Mouse (Mus musculus) 416B (cell line): ENCODE measurements around the gene Tbc1d16.
A peak's percentile ranks its signal among the peaks of the same experiment; 100 is the strongest.

Source experiments
- DNase-seq: peaks from one replicate; pipeline ENCODE4 v3.0.0; 2011; ENCODE audit warnings: low read depth

Tbc1d16 gene

DNA sequence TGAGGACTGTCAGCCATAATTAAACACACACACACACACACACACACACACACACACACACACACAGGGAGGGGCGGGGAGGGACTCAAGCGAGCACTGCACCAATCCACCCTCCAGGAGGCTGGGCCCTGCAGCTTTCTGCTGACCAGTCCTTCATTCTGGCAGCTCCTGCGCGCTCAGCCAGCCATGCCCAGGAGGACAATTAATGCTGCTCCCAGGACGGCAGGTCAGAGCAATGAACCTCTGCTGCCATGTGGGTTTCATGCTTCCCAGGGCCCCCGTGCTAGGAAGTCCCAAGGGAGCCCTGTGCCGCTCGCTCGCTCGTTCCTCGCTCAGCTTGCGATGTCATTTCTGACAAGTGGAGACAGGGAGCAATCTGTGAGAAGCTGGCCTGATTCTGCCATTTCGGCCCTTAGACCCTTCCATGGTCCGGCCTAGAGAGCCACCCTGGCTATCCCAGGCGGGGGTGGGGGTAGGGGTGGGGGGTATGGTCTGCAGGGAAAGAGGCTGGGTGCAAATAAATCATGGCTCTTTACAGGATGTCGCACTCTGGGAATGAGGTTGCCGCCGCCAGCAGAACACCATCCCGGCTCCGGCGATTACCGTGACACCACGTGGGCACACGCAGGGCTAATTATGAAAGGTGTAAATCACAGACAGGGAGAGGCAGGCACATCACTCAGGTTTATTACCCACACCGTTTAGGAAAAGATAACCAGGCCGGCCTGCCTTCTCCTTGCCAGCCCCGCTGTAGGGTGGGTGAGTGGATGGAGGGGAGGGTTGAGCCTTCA lies 51.7 kb downstream of the Tbc1d16 start:
- no peak for DNase-seq

DNA sequence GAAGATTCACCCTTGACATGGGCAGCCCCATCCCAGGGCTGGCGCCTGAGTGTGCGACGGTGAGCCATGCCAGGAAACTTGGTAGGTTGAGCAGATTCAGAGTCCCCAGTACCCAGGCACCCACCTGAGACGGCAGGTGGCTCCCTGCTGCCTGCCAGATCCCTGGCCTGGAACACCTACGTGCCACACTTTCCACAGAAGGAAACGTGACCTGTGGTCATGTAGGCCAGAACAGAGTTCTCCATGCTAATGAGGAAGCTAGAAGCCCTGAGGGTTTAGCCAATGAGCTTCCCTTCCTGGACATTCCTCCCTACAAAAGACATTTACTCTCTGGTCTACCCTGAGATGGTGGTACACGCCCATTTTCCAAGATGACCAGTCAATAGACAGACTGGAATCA lies 56.7 kb downstream of the Tbc1d16 start:
- no peak for DNase-seq

DNA sequence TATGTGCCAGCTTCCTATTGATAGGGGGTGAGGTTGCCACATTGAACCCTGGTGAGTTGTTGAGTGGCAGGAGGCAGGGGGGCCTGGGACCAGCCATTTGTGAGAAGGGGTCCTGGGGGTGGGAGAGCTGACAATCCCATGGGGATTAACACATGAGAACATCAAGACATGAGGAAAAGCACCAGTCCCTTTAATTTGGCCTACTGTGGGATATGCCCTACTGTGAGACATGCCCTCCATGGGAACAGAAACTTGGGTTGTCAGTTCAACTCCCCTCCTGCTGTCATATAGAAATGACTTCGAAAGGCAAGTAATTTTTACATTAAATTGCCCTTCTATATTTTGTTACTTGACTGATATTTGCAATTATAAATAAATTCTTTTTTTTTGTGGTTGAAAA lies 59.4 kb downstream of the Tbc1d16 start:
- DNase-seq, result no peak

DNA sequence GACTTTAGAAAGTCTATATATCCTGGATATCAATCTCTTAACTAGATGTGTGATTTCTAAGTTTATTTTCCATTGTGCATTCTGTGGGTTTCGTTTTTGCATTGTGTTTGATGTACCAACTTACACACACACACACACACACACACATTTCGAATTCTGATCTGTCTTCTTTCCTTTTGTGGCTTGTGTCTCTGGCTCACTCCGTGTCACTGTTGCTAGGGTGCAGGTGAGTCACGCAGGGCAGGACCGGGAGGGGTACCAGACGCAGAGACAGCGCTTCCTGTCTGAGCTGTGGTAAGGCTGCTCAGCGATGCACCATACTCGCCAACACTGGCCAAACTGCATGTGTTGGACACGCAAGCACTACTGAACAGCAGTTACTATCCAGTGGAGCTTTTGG lies 62.3 kb downstream of the Tbc1d16 start:
- DNase-seq, result peak; percentile 93

DNA sequence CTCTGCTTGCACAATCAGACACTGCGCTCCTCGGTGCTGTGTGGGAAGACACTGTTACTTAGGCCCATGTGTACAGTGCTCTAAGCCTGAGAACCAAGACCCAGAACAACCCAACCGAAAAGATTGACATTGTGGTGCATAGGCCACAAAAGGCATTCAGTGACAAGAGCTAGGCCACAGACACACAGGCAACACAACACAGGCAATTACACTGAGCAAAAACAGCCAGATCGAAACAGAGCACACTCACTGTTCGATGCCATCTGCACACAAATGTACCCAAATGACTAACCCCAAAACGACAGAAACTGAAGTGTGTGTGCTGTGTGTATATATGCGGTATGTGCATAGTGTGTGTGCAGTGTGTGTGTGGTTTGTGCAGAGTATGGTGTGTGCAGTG lies 63.9 kb downstream of the Tbc1d16 start:
- no peak for DNase-seq

DNA sequence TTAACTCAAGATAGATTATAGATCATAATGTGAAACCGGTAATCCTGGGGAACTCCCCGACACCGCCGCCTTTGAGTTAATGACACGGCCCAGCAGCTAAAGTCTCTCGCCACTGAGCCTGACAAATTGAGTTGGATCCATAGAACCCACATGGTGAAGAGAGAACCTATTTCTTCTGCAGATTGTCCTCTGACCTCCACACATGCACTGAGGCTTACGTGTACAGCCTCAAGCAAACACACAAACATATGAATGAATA lies 64.6 kb downstream of the Tbc1d16 start:
- DNase-seq, result no peak

DNA sequence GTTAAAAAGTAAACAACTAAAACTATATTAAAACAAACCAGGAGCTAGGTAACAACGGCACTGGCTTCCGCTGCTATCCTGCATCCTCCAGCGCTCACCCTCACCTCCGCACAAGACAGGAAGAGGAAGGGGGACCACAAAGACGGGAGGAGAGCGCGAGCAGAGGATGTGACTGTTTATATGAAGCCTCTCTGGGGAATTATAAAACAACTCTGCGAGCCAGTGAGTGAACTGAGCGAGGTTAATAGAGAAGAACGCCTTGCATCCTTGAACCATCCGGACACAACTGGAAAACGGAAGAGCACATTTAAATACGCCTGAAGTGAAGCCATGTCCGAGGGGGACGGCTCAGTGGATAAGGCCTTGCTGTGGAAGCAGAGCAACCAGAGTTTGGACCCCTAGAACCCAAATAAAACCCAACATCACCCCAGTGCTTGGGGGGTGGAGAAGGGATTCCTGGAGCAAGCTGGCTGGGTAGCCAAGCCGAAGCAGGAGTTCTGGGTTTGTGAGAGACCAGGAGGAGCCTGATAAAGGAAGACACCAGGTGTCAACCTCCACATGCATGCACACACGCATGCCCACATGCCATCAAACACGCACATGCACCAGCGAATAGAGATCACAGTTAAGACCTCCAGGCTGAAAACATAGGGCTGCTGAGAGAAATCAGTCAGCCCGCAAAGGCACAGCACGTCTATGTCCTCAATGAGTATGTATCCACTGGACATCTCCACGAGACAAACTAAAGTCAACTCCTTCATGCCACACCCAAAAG lies 65.2 kb downstream of the Tbc1d16 start:
- no peak for DNase-seq

DNA sequence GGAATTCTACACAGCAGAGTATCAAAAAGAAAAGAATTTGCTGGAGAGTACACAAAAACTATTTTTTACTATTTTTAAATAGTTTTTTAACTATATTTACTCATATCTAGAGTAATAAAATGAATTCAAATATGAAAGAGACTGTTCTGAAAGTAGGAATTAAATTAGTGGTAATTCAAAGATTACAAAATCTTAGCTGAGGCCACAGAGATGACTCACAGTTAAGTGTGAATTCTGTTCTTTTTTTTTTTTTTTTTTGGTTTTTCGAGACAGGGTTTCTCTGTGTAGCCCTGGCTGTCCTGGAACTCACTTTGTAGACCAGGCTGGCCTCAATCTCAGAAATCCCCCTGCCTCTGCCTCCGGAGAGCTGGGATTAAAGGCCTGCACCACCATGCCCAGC lies 66.6 kb downstream of the Tbc1d16 start:
- DNase-seq, result peak; percentile 54

DNA sequence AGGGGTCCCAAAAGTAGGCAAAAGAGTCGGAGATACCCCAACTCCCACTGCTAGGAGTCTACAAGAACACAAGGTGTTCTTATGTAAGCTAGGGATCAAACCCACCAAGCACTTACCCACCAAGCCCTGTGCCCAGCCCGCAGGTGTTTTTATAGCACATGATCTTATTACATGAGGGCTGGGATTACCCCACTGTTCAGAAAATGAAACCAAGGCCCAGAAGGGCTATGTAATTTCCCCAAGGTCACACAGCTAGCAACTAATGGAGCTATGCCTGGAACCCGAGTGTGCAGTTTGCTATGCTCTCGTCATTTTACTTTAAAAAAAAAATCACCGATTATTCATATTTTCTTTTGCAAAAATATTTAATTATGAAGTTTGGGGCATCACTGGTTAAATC lies 68.2 kb downstream of the Tbc1d16 start:
- DNase-seq, result no peak

DNA sequence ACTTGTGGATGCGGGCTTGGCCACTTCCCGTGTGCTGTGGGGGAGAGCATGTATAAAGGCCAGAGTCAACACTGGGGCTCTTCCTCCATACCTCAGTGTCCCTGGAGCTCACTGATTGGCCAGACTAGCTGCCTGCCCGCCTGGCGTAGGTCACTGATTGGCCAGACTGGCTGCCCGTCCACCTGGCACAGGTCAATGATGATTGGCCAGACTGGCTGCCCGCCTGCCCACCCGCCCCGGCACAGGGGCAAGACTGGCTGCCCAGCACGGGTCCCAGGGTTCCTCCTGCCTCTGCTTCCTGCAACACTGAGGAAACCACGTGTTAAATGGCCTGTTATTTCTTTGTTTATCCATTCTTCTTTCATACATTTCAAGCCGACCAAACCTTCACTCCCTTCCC lies 68.8 kb downstream of the Tbc1d16 start:
- peak; percentile 63 for DNase-seq

DNA sequence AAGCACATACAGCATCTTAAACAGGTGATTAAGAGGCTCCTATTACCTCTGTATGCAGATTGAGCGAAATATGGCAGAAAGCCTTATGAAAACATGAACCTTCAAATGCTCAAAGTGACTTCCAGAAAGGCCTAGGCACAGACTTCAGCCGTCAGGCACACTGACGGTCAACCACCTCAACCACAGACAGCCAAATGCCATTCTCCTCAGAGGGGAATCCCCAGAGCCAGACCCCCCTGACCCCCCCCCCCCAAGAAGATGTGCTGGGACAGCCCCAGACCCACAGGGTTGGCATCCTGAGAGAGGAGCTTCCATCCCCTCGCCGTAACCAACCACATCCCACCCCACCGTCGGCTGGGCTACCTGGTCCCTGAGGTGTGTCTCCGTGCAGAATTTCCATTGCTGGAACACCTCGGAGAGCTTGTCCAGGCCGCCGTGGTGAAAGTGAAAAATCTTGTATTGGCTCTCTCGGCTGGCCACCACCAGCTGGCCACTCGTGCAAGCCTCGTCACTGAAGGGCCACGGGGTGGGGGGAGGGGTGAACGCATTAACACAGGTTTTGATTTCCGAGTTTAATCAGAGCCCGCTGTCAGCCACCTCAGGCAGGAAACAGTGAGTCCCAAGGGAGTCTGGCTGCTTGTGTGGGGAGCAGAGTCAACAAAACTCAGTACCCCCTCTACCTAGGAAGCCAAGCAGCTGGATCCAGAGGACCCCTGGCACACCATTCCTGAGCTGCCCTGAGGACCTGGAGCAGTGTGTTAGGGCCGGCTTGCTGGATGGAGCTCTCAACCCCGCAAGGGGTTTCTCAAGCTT lies 70.7 kb downstream of the Tbc1d16 start:
- no peak for DNase-seq

DNA sequence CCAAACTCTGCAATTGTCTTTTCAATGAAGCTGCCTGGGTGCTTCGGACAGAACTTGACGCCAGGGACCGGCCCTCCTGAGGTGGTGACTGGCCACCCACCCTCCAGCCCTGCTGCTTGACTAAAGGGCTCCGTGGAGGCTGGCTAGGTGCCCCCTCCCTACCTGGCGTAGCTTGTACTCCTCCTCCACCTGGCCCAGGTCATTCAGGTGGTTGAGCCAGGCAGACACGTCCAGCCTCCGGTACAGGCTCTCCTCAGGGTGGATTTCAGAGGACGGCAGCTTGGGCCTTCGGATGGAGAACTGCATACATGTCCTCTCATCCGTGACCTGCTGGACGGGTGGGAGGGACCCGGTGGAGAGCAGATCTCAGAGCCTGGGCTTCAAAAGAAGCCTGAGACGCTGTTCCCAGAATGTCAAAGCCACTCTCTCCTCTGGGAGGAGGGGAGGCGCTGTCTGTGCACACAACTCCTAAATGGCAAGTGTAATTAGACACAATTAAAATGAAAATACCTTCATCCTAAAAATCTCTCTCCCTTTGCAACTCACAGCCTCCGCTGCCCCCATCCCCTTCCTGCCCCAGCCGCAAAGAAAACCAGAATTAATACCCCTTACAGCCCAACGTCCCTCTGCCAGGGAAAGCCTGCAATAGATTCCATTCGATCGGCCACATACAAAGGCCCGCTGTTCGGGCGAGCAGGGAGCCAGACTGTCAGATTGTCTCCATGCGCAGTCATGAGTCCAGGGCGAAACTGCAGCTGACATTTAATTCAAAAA lies 71.6 kb downstream of the Tbc1d16 start:
- DNase-seq, result no peak

DNA sequence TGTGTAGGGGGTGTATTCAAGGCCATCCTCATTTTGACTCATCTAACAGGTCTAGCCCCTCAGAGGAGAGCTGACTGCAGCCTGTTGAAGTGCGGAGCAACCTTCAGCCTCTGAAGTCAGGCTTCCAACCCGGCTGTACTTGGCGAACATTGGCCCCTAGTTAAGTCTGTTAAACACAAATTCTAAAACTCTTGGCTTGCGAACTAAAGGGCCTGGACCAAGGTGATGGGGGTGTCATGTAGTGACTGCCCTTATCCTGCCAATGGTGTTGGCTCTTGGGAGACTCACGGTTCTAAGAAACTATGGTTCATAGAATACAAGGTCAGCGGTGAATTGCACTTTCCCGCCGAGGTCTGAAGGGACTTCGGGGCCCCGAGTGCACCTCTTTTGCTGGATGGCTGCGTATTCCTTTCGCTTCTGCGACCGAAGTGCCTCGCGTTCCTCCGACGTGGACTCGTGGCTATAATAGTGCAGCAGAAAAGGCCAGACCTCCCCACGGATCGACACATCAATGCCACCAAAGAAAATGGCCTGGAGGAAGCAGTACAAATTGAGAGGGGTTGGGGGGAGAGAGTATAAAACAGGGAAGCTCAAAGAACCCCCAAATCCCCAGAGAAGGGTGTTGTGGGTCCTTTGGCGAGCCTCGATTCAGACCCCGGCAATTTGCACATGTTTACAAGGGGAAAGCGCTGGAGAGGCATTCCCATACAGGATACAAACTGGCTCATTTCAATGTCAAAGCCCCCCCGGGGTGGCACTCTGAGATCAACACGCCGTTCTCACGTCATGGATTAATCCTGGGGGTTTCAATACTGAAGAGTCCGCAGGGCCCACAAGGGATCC lies 72.4 kb downstream of the Tbc1d16 start:
- no peak for DNase-seq

DNA sequence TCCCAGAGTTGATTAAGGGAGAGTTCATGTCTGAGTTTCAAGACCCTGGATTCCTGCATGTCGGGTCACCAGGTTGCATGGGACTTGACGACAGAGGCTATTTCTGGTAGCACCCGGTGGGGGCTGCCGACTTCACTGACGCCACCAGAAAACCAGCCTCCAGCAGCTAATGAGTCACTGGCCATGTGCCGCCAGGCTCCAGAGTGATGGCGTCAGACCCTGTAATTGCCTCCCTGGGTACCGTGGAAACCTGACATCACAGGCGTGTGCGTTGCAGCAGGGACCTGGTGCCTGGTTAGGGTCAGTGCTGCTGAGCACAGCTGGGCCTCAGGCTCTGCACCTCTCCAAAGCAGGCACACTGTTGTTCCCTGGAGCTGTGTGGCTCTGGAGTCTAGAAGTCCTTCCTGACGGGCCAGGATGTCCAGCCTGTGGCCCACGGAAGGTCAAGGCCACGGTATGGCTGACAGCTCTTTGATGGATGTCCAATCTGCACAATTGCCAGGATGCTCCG lies 75.9 kb downstream of the Tbc1d16 start:
- DNase-seq, result peak; percentile 33

DNA sequence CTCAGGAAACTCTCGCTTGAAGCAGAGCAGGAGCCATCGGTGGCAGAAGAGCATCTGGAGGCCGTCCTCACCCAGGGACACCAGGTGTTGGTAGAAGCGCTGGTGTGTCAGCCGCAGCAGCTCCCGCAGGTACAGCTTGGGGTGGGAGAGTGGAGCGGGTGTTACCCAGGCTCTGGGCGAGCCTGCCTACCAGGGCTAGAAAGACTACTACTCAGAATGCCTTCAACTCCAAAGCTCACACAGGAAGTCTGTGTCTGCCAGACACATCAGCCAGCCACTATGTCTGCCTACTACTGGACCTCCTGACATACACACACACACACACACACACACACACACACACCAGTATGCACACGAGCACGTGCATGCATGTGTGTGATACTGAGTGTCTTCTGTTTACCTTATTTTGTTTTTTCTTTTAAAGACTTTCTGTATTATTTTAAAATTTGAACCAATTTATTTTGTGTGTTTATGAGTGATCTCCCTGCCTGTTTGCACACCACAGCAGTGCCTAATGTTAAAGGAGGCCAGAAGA lies 77.2 kb downstream of the Tbc1d16 start:
- no peak for DNase-seq

DNA sequence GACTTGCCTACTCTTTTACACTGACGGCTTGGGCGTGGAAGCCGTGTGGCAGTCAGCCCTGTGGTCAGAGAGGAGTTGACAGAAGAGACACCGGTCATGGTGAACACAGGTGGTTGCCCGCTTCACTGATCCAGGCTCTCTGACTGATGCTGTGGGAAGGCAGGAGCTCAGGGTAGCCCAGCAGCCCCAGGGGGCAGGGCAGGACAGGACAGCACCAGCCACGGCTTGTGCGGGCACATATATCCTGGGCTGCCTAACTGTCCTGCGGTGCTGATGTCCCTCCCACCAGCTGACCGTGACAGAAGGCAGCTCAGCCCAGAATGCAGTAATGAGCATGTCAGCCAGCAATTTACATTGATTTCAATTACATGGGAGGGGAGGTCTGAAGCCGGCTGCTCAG lies 77.9 kb downstream of the Tbc1d16 start:
- no peak for DNase-seq

DNA sequence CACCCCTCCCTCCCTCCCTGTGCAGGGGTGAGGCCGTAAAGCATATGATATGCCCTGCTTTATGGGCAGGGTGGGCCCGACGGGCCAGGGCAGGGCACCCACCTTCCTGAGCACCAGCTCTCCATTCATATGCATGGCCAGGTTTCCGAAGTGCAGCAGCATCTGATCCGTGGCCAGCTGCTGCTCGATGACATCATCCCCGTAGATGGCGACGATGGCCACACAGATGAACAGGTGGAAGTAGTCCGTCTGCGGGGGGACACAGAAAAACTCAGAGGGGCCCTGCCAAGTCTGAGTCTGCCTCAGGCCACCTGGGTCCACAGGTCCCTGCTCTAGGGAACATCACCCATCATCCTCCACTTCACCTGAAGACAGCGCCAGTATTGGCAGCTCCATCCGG lies 79.5 kb downstream of the Tbc1d16 start:
- DNase-seq, result no peak

DNA sequence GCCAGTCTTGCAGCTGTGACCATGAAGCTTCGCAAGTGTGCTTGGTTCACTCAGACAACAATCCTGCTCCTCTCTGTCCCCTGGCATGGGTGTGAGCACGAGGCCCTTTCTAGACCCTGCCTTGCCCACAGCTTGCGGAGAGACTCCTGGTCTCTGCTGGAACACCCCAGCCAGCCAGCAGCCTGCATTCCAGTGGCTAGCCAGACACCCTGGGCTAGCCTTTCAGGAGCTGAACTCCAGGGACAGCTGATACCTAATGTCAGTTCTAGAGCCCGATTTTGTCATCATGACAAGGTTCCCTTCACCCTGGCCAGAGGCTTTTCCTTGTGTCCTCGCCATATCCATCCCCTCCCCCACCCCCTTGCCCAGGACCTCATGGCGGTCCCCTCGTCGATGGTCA lies 81.1 kb downstream of the Tbc1d16 start:
- no peak for DNase-seq

DNA sequence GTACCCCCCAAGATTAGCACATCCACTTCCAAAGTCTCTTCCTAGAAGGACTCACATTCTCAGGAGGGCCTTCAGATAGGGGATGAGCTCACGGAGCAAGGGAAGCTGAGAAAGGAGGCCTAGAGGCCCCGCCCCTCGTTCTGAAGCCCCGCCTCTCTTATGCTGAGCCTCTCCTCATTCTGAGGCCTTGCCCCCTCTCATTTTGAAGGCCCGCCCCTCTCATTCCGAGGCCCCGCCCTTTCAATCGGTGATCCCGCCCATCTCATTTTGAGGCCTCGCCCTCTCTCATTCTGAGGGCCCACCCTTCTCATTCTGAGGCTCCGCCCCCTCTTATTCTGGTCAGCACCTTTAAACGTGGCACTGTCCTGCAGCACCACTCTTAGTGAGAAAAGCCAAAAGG lies 82.2 kb downstream of the Tbc1d16 start:
- DNase-seq, result peak; percentile 11

DNA sequence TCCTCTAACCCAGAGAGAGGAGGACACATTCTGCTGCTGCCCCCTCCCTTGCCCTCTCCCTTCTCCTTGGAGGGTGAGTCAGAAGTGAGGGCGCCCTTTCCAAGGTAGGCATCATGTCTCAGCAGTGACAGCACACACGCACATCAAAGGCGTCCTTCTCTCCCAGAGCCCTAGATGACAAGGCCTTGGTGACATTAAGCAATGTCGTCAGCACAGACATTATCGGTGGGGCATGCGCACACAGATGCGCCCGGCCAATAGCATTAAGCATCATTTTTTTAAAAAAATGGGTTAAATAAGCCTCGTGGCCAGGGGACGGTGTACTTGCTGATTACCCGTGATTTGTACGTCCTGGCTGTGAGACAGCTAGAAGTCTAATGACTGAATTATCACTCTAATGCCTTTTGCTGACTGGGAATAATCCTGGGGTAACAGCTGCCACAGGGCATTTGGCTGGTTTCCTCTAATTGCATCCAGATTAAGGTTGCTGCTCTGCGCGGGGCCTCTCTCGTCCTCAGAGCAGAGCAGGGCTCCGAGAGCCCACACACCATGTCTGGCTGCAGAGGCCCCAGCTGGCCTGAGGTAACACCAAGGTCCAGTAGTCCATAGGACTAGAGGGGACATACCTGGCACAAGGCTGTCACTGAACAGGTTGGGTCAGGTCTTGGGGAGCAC lies 83.4 kb downstream of the Tbc1d16 start:
- DNase-seq, result no peak
